Comparison of ENCODE assay signal across 8 mouse cellular contexts in genomic region chr15:77367504-77367903, GRCm38 (mm10). TPM values are rescaled to one million over a fixed set of nuclear protein-coding genes. Genes with fewer than 3 reads are reported as not detected.
DNase-seq lines count a peak whose midpoint lies in the region; ATAC-seq and TF ChIP-seq lines count a peak whose summit lies in the region.

No protein-coding gene starts in this region.

- no peak overlapping the region for H3K4me3 ChIP-seq in neural tube, embryonic 11.5 days (ENCODE audit: low read depth, low read length)
- H3K4me3 ChIP-seq in hindbrain, postnatal 0 days (ENCODE audit: low read length), result no peak overlapping the region
- H3K4me3 ChIP-seq in neural tube, embryonic 12.5 days, result no peak overlapping the region
- no peak overlapping the region for H3K4me3 ChIP-seq in lung, adult 2 months (replicated peaks; ENCODE audit: extremely low read depth, low read depth, low read length)

- peak; percentile 42 for DNase-seq in adrenal gland, adult 8-10 months
- DNase-seq in adrenal gland, postnatal 14 days, result no peak
- DNase-seq in neural tube, embryonic 11.5 days (ENCODE audit: low spot score), result peak; percentile 46
- no peak for DNase-seq in neural tube, embryonic 10.5 days (ENCODE audit: extremely low spot score, low spot score)
- no peak for DNase-seq in hindbrain, postnatal 0 days (ENCODE audit: low spot score)
- no peak for DNase-seq in ovary, postnatal 36 days (ENCODE audit: low spot score)
- no peak for DNase-seq in lung, adult 2 months

- no peak overlapping the region for H3K9ac ChIP-seq in neural tube, embryonic 11.5 days (ENCODE audit: low read length)
- H3K9ac ChIP-seq in hindbrain, postnatal 0 days (replicated peaks; ENCODE audit: low read length), result no peak overlapping the region
- H3K9ac ChIP-seq in neural tube, embryonic 12.5 days, result no peak overlapping the region

- peaks cover 20% of the 10 kb centered on the region for H3K4me1 ChIP-seq in neural tube, embryonic 11.5 days (ENCODE audit: control insufficient read depth, insufficient read depth, low read length)
- peaks cover 24% of the 10 kb centered on the region; the same call in 1 of the 2 replicates for H3K4me1 ChIP-seq in hindbrain, postnatal 0 days (ENCODE audit: insufficient read depth, low read length)
- H3K4me1 ChIP-seq in neural tube, embryonic 12.5 days, result peaks cover 21% of the 10 kb centered on the region; the same call in 1 of the 2 replicates
- peaks cover 5% of the 10 kb centered on the region for H3K4me1 ChIP-seq in lung, adult 2 months (ENCODE audit: control insufficient read depth, insufficient read depth, low read length)

- no peaks in the 10 kb centered on the region for H3K9me3 ChIP-seq in neural tube, embryonic 11.5 days (ENCODE audit: control insufficient read depth, low read length)
- H3K9me3 ChIP-seq in hindbrain, postnatal 0 days (ENCODE audit: low read length), result no peaks in the 10 kb centered on the region
- no peaks in the 10 kb centered on the region for H3K9me3 ChIP-seq in neural tube, embryonic 12.5 days

- ATAC-seq in neural tube, embryonic 11.5 days (ENCODE audit: insufficient read depth, low FRiP score, low TSS enrichment), result no peak
- ATAC-seq in hindbrain, postnatal 0 days, result no peak; the same call in 1 of the 2 replicates
- ATAC-seq in neural tube, embryonic 12.5 days (ENCODE audit: low FRiP score, low read depth), result peak; percentile 21; the same call in 1 of the 2 replicates

- H3K4me2 ChIP-seq in neural tube, embryonic 11.5 days (ENCODE audit: low read depth), result no peak overlapping the region
- no peak overlapping the region; the same call in 1 of the 2 replicates for H3K4me2 ChIP-seq in hindbrain, postnatal 0 days (ENCODE audit: low read depth, low read length)
- H3K4me2 ChIP-seq in neural tube, embryonic 12.5 days (replicated peaks), result no peak overlapping the region

- no peak for TF ChIP-seq POLR2A in lung, adult 2 months (IDR thresholded peaks at IDR 0.05; ENCODE audit: borderline replicate concordance, extremely low read depth, low read depth, low read length)

- WGBS in neural tube, embryonic 11.5 days, result 38% methylated on average over 8 of the region's 8 CpGs
- WGBS in hindbrain, postnatal 0 days, result 33% methylated on average over 8 of the region's 8 CpGs
- WGBS in neural tube, embryonic 12.5 days, result 45% methylated on average over 8 of the region's 8 CpGs
- 34% methylated on average over 8 of the region's 8 CpGs for WGBS in lung, adult 2 months

- H3K36me3 ChIP-seq in neural tube, embryonic 11.5 days (ENCODE audit: control insufficient read depth, insufficient read depth, low read length), result no peaks in the 10 kb centered on the region
- H3K36me3 ChIP-seq in hindbrain, postnatal 0 days (ENCODE audit: insufficient read depth, low read length), result no peaks in the 10 kb centered on the region
- no peaks in the 10 kb centered on the region for H3K36me3 ChIP-seq in neural tube, embryonic 12.5 days

- no peaks in the 10 kb centered on the region for H3K27me3 ChIP-seq in neural tube, embryonic 11.5 days (ENCODE audit: control insufficient read depth, insufficient read depth, low read length)
- H3K27me3 ChIP-seq in hindbrain, postnatal 0 days (ENCODE audit: insufficient read depth, low read length), result no peaks in the 10 kb centered on the region
- no peaks in the 10 kb centered on the region for H3K27me3 ChIP-seq in neural tube, embryonic 12.5 days (replicated peaks)

- peak overlapping the region; percentile 20; the same call in 1 of the 2 replicates for H3K27ac ChIP-seq in neural tube, embryonic 11.5 days (ENCODE audit: low read depth, low read length)
- peak overlapping the region; percentile 93 for H3K27ac ChIP-seq in hindbrain, postnatal 0 days
- 0 out of 2 replicates have a peak overlapping the region, but pooled peaks have one; percentile 26 for H3K27ac ChIP-seq in neural tube, embryonic 12.5 days

- TF ChIP-seq CTCF in hindbrain, postnatal 0 days (IDR thresholded peaks at IDR 0.05; ENCODE audit: low read depth), result no peak
- TF ChIP-seq CTCF in lung, adult 2 months (IDR thresholded peaks at IDR 0.05; ENCODE audit: insufficient read depth, low read length), result no peak

RNA-seq across cellular contexts. Expression of gene Apol7a, which starts 31.4 kb away (rescaled TPM):
- under 1 TPM in 1 of 4 experiments, not detected in 3; 0.13 TPM for total RNA-seq in adrenal gland, adult 8-10 months (2022)
- 0.41 and 4.8 TPM in 2 replicates for total RNA-seq in adrenal gland, postnatal 14 days (2021)
- polyA plus RNA-seq in neural tube, embryonic 11.5 days (2014; fragmentation: Nextera tagmentation; extraction: Ambion mirVana), result not detected in 2 replicates
- not detected in 2 replicates for total RNA-seq in hindbrain, postnatal 0 days (2014; rRNA removed)
- polyA plus RNA-seq in hindbrain, postnatal 0 days (2015; fragmentation: Nextera tagmentation; extraction: Ambion mirVana), result not detected in 2 replicates
- not detected in 2 replicates for polyA plus RNA-seq in neural tube, embryonic 12.5 days (2016; fragmentation: Nextera tagmentation; extraction: Ambion mirVana)
- 0.31 and 0.38 TPM in 2 replicates for polyA plus RNA-seq in lung, adult 2 months (2012; rRNA removed)

RNA-seq across cellular contexts. Expression of gene Apol9a, which starts 43.4 kb away (rescaled TPM):
- total RNA-seq in adrenal gland, adult 8-10 months (2022), result 1 to 10 TPM in 3 of 4 experiments, under 1 TPM in 1; 0.77 to 3.2 (median 1.5) TPM
- total RNA-seq in adrenal gland, postnatal 14 days (2021), result 0.23 and 0.85 TPM in 2 replicates
- polyA plus RNA-seq in neural tube, embryonic 11.5 days (2014; fragmentation: Nextera tagmentation; extraction: Ambion mirVana), result not detected in 2 replicates
- 0.43 and 7.8 TPM in 2 replicates for total RNA-seq in hindbrain, postnatal 0 days (2014; rRNA removed)
- 1.0 and 1.2 TPM in 2 replicates for polyA plus RNA-seq in hindbrain, postnatal 0 days (2015; fragmentation: Nextera tagmentation; extraction: Ambion mirVana)
- polyA plus RNA-seq in neural tube, embryonic 12.5 days (2016; fragmentation: Nextera tagmentation; extraction: Ambion mirVana), result 0.24 TPM in 1 of 2 replicates, not detected in the other
- 0.80 and 1.3 TPM in 2 replicates for polyA plus RNA-seq in lung, adult 2 months (2012; rRNA removed)

Comparison
In these comparisons a context has a peak if more than half of its experiments do, and no peak if none do; other contexts are left out.
1. DNase-seq: peak in adrenal gland, adult 8-10 months (single experiment) and neural tube, embryonic 11.5 days (single experiment); none in adrenal gland, postnatal 14 days (single experiment), neural tube, embryonic 10.5 days (single experiment), hindbrain, postnatal 0 days (single experiment), ovary, postnatal 36 days (single experiment) and lung, adult 2 months (single experiment).
2. H3K27ac ChIP-seq: peak in every context shown above with its lines; median percentile 93 in hindbrain, postnatal 0 days; 26 in neural tube, embryonic 12.5 days; 20 in neural tube, embryonic 11.5 days.